Mouse (Mus musculus): ENCODE measurements around the gene Adam10. TPM values are rescaled to one million over a fixed set of nuclear protein-coding genes. Genes with fewer than 3 reads are reported as not detected.

Adam10 gene
- polyA plus RNA-seq, 1 experiment from 2014 or later: 64.6 TPM

DNA sequence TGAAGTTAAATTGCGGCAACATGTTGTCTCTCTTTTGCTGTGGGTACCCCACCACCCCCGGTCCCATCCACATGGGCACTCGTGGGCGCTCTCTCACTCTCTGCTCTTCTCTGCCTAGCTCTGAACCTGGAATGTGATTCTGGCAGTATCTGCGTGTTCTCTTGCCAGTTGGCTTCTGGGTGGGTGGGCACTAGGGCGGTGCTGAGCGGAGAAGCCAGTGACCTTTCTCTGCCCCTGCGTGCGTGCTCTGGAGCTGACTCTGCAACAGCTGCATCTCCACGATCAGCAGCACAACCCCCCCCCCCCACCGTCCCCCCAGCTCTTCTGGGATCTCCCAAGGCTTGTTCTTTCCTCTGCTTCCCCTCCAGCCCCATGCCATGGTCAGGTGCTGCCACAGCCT lies 128.9 kb downstream of the Adam10 start:
- ATAC-seq (no peak), DNase-seq (ENCODE audit: low spot score) (no peak)
- TF ChIP-seq CTCF (IDR thresholded peaks at IDR 0.05) (no peak), EP300 (IDR thresholded peaks at IDR 0.05) (no peak)
- WGBS: 62% methylated on average over 11 of the region's 11 CpGs
- H3K4me2 ChIP-seq (replicated peaks; ENCODE audit: low read depth, low read length): no peak overlapping the region
- no peak overlapping the region for H3K4me3 ChIP-seq (ENCODE audit: low read depth, low read length)
- H3K27ac ChIP-seq (ENCODE audit: low read length): no peak overlapping the region
- no peaks in the 10 kb centered on the region for H3K4me1 ChIP-seq (ENCODE audit: insufficient read depth, low read depth, low read length)
- no peaks in the 10 kb centered on the region for H3K27me3 ChIP-seq (replicated peaks; ENCODE audit: insufficient read depth, low read length)
- no peak overlapping the region for H3K9ac ChIP-seq (replicated peaks; ENCODE audit: low read depth)
- no peaks in the 10 kb centered on the region for H3K9me3 ChIP-seq (ENCODE audit: low read length)
- H3K36me3 ChIP-seq (ENCODE audit: insufficient read depth, low read length): no peaks in the 10 kb centered on the region

DNA sequence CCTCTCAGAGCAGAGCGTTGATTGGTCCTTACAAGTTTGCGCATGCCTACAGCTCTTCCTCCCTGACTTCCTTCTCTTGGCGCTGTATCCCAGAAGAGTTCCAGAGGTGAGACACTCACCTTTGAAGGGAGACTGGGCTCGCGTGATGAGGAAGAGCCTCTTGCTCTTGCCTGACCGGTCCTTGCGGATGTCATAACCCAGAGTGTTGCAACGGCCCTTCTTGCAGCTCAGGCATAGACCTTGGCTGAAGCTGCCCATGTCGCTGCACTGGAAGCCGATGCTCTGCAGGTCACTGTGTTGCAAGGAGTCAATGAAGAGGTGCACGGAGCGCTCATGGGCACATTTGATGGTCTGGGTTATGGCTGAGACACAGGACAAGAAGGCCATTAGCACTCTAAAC lies 133.8 kb downstream of the Adam10 start:
- WGBS: 87% methylated on average over 12 of the region's 12 CpGs
- no peaks in the 10 kb centered on the region for H3K9me3 ChIP-seq (ENCODE audit: low read length)
- H3K4me3 ChIP-seq (ENCODE audit: low read depth, low read length): no peak overlapping the region
- H3K9ac ChIP-seq (replicated peaks; ENCODE audit: low read depth): no peak overlapping the region
- H3K36me3 ChIP-seq (ENCODE audit: insufficient read depth, low read length): no peaks in the 10 kb centered on the region
- no peaks in the 10 kb centered on the region for H3K27me3 ChIP-seq (replicated peaks; ENCODE audit: insufficient read depth, low read length)
- no peak overlapping the region for H3K4me2 ChIP-seq (replicated peaks; ENCODE audit: low read depth, low read length)
- DNase-seq (ENCODE audit: low spot score): peak; percentile 18
- ATAC-seq: no peak; the same call in 1 of the 2 replicates
- no peak overlapping the region for H3K27ac ChIP-seq (ENCODE audit: low read length)
- no peaks in the 10 kb centered on the region for H3K4me1 ChIP-seq (ENCODE audit: insufficient read depth, low read depth, low read length)
- no peak for TF ChIP-seq EP300 (IDR thresholded peaks at IDR 0.05)
- TF ChIP-seq CTCF (IDR thresholded peaks at IDR 0.05): no peak

DNA sequence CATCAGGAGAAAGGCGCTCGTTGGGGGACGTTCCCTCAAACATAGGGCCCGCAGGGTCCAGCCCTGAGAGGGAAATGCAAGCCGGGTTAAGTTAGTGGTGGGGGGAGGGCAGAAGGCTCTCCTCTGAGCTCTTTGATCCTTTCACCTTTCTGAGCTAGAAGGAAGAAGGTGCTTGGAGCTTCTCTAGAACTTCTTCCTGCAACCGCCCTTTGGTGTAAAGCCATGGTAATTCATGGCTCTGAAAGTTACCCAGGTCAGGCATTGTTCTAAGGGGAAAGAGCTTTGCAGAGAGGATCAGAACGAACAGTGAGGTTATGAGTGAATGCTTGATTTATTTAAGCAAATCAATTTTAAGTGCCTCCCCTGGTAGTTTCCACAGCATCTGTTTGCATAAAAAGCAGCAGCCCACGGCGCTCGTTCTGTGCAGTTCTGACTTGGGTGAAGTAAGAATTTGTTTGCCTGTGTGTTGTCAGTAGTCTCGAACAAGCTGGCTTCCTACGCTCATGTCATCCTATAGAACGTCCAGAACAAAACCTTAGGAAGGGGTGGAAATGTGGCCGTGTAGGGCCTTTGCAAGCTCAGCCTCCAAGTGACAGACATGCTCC lies 138.0 kb downstream of the Adam10 start:
- H3K9me3 ChIP-seq (ENCODE audit: low read length): no peaks in the 10 kb centered on the region
- ATAC-seq: no peak
- H3K9ac ChIP-seq (replicated peaks; ENCODE audit: low read depth): no peak overlapping the region
- H3K4me2 ChIP-seq (replicated peaks; ENCODE audit: low read depth, low read length): no peak overlapping the region
- no peak overlapping the region for H3K4me3 ChIP-seq (ENCODE audit: low read depth, low read length)
- 59% methylated on average over 14 of the region's 14 CpGs for WGBS
- H3K36me3 ChIP-seq (ENCODE audit: insufficient read depth, low read length): no peaks in the 10 kb centered on the region
- no peak for DNase-seq (ENCODE audit: low spot score)
- H3K4me1 ChIP-seq (ENCODE audit: insufficient read depth, low read depth, low read length): no peaks in the 10 kb centered on the region
- TF ChIP-seq EP300 (IDR thresholded peaks at IDR 0.05) (no peak), CTCF (IDR thresholded peaks at IDR 0.05) (no peak)
- no peak overlapping the region for H3K27ac ChIP-seq (ENCODE audit: low read length)
- H3K27me3 ChIP-seq (replicated peaks; ENCODE audit: insufficient read depth, low read length): no peaks in the 10 kb centered on the region

DNA sequence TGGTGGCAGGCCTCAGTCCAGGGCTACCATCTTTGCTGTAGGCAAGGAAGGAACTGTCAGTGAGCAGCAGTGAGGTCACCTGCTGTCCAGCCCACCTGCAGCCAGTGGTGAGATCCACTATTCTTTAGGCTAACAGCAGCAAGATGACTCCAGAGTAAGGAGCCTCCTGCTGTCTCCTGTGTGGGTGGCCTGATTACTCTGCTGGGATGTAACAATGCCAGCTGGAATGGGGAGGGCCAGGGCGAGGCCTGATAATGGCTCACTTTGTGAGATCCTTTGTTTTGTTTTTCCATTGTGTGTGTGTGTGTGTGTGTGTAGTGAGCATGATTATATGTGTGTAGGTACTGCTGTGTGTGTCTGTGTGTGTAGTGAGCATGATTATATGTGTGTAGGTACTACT lies 138.6 kb downstream of the Adam10 start:
- no peak overlapping the region for H3K9ac ChIP-seq (replicated peaks; ENCODE audit: low read depth)
- H3K36me3 ChIP-seq (ENCODE audit: insufficient read depth, low read length): no peaks in the 10 kb centered on the region
- no peak overlapping the region for H3K4me2 ChIP-seq (replicated peaks; ENCODE audit: low read depth, low read length)
- TF ChIP-seq CTCF (IDR thresholded peaks at IDR 0.05) (no peak), EP300 (IDR thresholded peaks at IDR 0.05) (no peak)
- no peaks in the 10 kb centered on the region for H3K4me1 ChIP-seq (ENCODE audit: insufficient read depth, low read depth, low read length)
- WGBS: 65% methylated on average over 1 of the region's 1 CpGs
- no peak overlapping the region for H3K27ac ChIP-seq (ENCODE audit: low read length)
- H3K9me3 ChIP-seq (ENCODE audit: low read length): no peaks in the 10 kb centered on the region
- DNase-seq (ENCODE audit: low spot score) (no peak), ATAC-seq (no peak)
- no peaks in the 10 kb centered on the region for H3K27me3 ChIP-seq (replicated peaks; ENCODE audit: insufficient read depth, low read length)
- no peak overlapping the region for H3K4me3 ChIP-seq (ENCODE audit: low read depth, low read length)

DNA sequence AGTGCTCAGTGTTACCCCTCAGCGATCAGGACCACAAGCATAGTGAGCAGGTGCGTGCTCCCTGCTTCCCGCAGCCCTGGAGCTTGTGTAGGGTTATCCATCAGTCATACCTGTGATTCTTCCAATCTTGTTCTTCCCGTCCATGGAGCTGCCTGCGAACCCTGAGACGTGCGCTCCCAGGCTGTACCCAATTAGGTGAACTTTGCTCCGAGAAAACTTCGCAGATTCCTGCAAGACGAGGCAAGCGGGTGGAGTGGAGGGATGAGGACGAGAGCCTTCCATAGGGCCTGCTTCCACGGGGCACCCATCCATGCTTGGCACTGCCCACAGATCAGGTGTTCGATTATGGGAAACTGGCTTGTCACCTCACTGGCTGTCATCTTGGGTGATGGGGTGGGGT lies 139.9 kb downstream of the Adam10 start:
- Histone ChIP-seq H3K4me1 (ENCODE audit: insufficient read depth, low read depth, low read length) (no peaks in the 10 kb centered on the region), H3K27ac (ENCODE audit: low read length) (no peak overlapping the region), H3K9me3 (ENCODE audit: low read length) (no peaks in the 10 kb centered on the region), H3K9ac (replicated peaks; ENCODE audit: low read depth) (no peak overlapping the region), H3K4me3 (ENCODE audit: low read depth, low read length) (no peak overlapping the region), H3K4me2 (replicated peaks; ENCODE audit: low read depth, low read length) (no peak overlapping the region), H3K27me3 (replicated peaks; ENCODE audit: insufficient read depth, low read length) (no peaks in the 10 kb centered on the region), H3K36me3 (ENCODE audit: insufficient read depth, low read length) (no peaks in the 10 kb centered on the region)
- ATAC-seq (no peak), DNase-seq (ENCODE audit: low spot score) (no peak)
- WGBS: 85% methylated on average over 14 of the region's 14 CpGs
- TF ChIP-seq EP300 (IDR thresholded peaks at IDR 0.05): no peak
- no peak for TF ChIP-seq CTCF (IDR thresholded peaks at IDR 0.05)

DNA sequence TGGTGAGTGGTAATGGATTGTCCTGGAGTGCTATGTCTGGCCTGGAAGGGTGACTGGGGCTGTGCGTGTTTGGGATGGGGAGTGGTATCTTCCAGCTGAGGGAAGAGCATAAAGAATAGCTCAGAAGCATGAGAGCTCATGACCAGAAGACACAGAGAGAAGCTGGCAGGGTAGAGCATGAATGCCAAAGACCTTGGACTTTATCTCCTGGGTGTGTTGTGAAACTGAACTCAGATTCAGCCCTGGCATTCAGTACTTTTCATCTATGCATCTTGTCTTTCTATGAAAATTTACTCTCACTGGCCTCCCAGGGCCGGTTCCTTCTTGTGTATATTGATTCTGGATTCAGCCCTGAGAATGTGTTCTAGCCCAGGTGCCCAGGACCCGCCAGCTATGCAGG lies 145.3 kb downstream of the Adam10 start:
- DNase-seq (ENCODE audit: low spot score) (no peak), ATAC-seq (no peak)
- H3K9me3 ChIP-seq (ENCODE audit: low read length): no peaks in the 10 kb centered on the region
- no peak overlapping the region for H3K4me2 ChIP-seq (replicated peaks; ENCODE audit: low read depth, low read length)
- H3K4me1 ChIP-seq (ENCODE audit: insufficient read depth, low read depth, low read length): no peaks in the 10 kb centered on the region
- H3K9ac ChIP-seq (replicated peaks; ENCODE audit: low read depth): no peak overlapping the region
- 84% methylated on average over 3 of the region's 3 CpGs for WGBS
- TF ChIP-seq EP300 (IDR thresholded peaks at IDR 0.05): no peak
- TF ChIP-seq CTCF (IDR thresholded peaks at IDR 0.05): no peak
- H3K27me3 ChIP-seq (replicated peaks; ENCODE audit: insufficient read depth, low read length): no peaks in the 10 kb centered on the region
- no peak overlapping the region for H3K27ac ChIP-seq (ENCODE audit: low read length)
- H3K4me3 ChIP-seq (ENCODE audit: low read depth, low read length): no peak overlapping the region
- H3K36me3 ChIP-seq (ENCODE audit: insufficient read depth, low read length): no peaks in the 10 kb centered on the region

DNA sequence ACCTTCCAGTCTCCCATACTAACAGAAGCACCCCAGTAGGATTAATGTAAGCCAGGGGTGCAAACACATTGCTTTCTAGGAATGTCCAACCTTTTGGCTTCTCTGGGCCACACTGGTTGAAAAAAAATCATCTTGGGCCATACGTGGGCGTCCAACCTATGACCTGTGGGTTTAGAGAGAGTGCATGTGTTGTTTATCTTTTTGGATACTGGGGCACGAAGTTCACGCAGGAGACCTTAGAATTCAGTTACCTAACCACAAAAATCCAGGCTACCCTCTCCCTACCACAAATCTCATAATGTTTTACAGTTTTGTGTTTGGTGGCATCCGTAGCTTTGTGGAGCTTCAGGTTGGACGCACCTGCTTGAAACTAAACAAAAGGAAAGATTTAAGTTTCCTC lies 149.1 kb downstream of the Adam10 start:
- no peak overlapping the region for H3K9ac ChIP-seq (replicated peaks; ENCODE audit: low read depth)
- H3K4me2 ChIP-seq (replicated peaks; ENCODE audit: low read depth, low read length): no peak overlapping the region
- H3K4me3 ChIP-seq (ENCODE audit: low read depth, low read length): no peak overlapping the region
- ATAC-seq: no peak
- 71% methylated on average over 6 of the region's 6 CpGs for WGBS
- H3K9me3 ChIP-seq (ENCODE audit: low read length): no peaks in the 10 kb centered on the region
- no peak overlapping the region for H3K27ac ChIP-seq (ENCODE audit: low read length)
- no peaks in the 10 kb centered on the region for H3K36me3 ChIP-seq (ENCODE audit: insufficient read depth, low read length)
- no peak for TF ChIP-seq CTCF (IDR thresholded peaks at IDR 0.05)
- no peak for TF ChIP-seq EP300 (IDR thresholded peaks at IDR 0.05)
- no peak for DNase-seq (ENCODE audit: low spot score)
- H3K27me3 ChIP-seq (replicated peaks; ENCODE audit: insufficient read depth, low read length): no peaks in the 10 kb centered on the region
- H3K4me1 ChIP-seq (ENCODE audit: insufficient read depth, low read depth, low read length): no peaks in the 10 kb centered on the region

Small RNAs within 50 kb of the gene (microRNA-seq; reads per million reads assigned to microRNA genes)
- gene Gm25149: not detected

Other genes with a start within 250 kb of the Adam10 start
- 16.2 and 17.0 TPM in 2 replicates for gene Rnf111, start 175.3 kb upstream of the Adam10 start, polyA plus RNA-seq (2015; fragmentation: Nextera tagmentation; extraction: Ambion mirVana)
- gene Sltm, start 136.2 kb upstream of the Adam10 start, polyA plus RNA-seq (2015; fragmentation: Nextera tagmentation; extraction: Ambion mirVana): 28.1 and 28.6 TPM in 2 replicates
- gene Gm10642, start 22.7 kb upstream of the Adam10 start, polyA plus RNA-seq (2015; fragmentation: Nextera tagmentation; extraction: Ambion mirVana): 1.7 and 1.8 TPM in 2 replicates
- 18.9 and 23.7 TPM in 2 replicates for gene Mindy2, start 21.8 kb upstream of the Adam10 start, polyA plus RNA-seq (2015; fragmentation: Nextera tagmentation; extraction: Ambion mirVana)